Mouse (Mus musculus) frontal cortex, adult 2 months (tissue): ENCODE results near the gene Trappc13. TPM values are rescaled to one million over a fixed set of nuclear protein-coding genes. Genes with fewer than 3 reads are reported as not detected.

Experiments
- DNase-seq, 2 experiments: peaks; one replicate each; pipeline ENCODE4 v3.0.0; 2022; ENCODE audit warnings: low spot score in 1 of 2; ENCODE audit errors: extremely low spot score in 1 of 2
- polyA plus RNA-seq: library from polyadenylated mRNA; depleted of rRNA; stranded (reverse); fragments of >200 nt; gene quantifications from 2 replicates; pipeline ENCODE4 v1.2.3, GENCODE M21; 2012; rRNA removed

Gene Trappc13
- polyA plus RNA-seq, 1 experiment, result 29.9 TPM

DNA sequence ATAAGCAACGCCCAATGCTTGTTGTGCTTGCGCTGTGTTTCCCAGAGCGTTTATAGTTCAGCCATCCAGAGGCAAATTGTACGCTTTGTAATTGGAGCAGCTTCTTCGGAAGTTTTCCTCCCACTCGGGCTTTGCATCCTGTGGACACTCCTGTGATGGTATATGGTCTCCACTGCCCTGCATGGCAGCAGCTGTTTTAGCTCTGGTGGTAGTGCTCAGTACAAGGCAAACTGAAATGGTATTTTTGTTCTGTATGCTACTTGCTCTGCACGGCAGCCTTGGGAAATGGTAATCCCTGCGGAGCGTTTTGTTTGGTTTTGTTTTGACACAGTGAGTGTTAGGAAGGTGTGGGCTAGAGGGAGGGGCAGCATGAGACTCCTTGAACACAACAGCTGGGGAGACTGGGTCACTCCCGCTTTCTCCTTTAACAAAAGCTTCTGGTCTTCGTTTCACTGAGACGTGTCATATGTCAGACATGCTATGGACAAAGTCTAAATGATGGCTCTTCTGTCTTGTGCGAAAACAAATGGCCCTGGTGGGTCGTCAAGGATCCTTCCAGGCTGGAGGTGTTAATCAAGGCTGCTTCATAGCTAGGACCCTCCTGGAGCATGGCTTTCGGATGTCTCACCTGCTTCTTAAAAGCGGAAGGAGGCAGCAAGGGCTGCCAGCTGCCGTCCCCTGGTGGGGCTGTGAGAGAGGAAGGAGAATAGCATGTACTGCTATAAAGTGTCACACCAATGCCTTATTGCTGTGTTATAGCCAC lies 56.0 kb downstream of the Trappc13 start:
- peak in 1 of 2 experiments; percentile 27 for DNase-seq

GRCm38 (mm10) chr13:104114827-104115226 lies 63.4 kb downstream of the Trappc13 start:
- DNase-seq, result peak; percentile 81 to 82

DNA sequence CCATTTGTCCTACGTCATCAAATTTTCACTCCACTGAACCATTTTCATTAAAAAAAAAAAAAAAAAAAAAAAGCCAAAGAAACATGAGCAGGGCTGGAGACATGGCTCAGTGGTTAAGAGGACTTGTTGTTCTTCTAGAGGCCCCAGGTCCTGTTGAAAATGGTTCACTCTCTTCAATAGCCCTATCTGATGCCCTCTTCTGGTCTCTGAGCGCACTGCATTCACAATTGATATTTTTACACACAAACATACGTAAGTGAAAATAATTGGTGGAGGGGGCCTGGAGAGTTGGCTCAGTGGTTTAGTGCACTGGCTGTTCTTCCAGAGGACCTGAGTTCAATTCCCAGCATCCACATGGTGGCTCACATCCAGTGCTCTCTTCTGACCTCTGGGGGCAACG lies 64.5 kb downstream of the Trappc13 start:
- no peak for DNase-seq

DNA sequence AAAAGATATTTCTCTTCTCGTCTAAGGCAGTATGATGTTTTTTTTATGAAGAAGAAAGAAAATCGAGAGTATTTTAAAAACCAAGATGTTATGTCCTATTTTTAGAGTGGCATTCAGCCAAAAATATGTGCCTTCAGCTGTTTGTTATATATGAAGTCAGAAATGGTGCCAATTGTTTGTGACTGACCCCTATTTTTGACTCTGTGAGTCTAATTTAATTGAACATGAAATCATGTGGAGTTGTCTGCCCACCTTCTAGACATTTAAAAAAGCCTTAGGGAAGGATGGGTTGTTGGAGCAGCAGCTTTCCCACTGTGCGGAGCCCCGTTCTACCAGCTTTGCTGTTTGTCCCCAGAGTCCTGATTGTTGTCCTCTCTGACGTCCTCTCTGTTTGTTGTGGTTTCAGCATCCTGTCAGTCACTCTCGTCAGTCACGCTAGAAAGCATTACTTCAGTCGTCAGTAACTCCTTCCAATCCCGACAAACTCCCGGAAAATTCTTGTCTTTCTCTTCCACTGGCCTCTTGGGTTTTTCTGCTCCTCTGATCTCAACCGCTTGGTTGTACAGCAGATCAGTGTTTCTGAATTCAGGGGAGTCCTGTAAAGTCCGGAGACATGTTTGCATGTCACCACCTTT lies 65.9 kb downstream of the Trappc13 start:
- peak; percentile 40 to 70 for DNase-seq

GRCm38 (mm10) chr13:104110526-104110925 lies 67.7 kb downstream of the Trappc13 start:
- DNase-seq, result peak in 1 of 2 experiments; percentile 25

- peak; percentile 49 to 64 for DNase-seq
Measured at GRCm38 (mm10) chr13:104109816-104110521, 68.3 kb downstream of the Trappc13 start.

- peak; percentile 53 to 82 for DNase-seq
Measured at GRCm38 (mm10) chr13:104109288-104109815, 68.9 kb downstream of the Trappc13 start, which contains the start of the genes Nln and Sgtb. Gene Nln, minus strand, starts transcription at chr13:104109614. Gene Sgtb, plus strand, starts transcription at chr13:104109741.

DNA sequence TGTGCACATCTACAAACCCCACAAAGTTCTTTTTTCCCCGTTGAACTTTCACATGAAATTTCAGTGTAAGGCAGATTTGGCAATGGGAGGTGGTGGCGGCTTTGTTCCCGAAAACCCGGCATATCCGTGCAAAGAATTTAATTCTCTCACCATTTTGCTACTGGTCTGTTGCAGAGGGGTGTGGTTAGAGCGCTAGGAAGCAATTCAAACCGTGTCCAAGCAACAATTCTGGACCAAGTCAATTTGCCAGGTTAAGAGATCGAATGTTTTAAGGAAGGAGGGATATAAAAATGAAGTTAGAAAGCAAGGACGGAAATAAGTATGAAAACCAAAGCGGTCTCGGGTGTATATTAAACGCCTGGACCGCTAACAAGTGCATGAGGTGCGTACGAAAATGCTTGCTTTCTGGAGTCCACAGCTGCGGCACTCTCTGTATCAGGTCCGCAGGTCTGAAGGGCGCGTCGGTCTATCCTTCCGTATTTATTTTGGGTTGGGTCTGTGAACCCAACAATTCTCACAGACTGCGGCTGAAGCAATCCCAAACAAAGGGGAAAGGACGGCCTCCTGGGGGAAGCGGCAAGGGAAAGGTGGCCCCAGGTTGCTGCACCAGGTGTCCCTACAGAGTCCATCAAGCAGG lies 69.5 kb downstream of the Trappc13 start:
- peak in 1 of 2 experiments; percentile 35 for DNase-seq

DNA sequence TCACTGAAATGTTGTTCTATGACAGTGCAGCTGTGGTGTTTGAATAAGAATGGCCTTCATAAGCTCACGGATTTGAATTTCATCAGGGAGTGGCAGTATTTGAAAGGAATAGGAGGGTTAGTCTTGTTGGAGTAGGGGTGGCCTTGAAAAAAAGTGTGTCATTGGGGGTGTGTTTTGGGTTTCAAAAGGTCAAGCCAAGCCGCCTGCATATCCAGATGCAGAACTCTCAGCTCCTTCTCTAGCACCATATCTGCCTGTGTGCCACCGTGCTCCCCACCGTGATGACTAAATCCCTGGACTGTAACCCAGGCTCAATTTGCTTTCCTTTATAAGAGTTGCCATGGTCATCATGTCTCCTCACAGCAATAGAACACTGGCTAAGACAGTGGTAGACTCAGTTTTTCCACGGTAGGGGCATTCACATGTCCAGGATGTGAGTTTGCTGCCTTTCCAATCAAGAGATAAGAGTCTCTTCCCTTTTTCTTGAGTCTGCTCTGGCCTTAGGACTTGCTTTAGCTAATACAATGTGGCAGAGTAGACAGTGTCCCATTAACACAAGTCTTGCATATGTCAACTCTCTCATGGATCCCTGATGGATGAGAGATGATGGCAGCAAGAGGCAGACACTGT lies 76.5 kb downstream of the Trappc13 start:
- DNase-seq, result no peak

GRCm38 (mm10) chr13:104100416-104100815 lies 77.9 kb downstream of the Trappc13 start:
- DNase-seq, result no peak

GRCm38 (mm10) chr13:104097190-104097589 lies 81.1 kb downstream of the Trappc13 start:
- DNase-seq, result no peak

DNA sequence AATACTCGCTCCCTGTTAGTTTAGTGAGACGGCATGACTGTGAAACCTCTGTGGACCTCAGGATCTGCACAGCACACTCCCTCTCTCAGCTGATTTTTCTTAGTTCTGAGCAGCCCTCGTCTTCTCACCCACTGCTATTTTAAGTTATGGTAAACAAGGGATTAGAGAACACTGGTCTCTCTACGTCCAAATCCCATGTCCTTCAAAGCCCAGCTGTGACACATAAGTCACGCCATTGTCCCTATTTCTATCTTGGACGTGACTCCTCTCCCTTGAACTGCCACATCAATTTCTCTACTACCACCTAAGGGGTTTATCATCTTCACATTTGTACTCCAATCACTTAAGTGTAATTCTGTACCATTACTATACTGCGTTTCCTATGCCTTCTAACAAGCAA lies 82.3 kb downstream of the Trappc13 start:
- DNase-seq, result no peak

GRCm38 (mm10) chr13:104094531-104095385 lies 83.5 kb downstream of the Trappc13 start:
- no peak for DNase-seq

Other genes with a start within 250 kb of the Trappc13 start
- gene Nln, start 68.9 kb downstream of the Trappc13 start, polyA plus RNA-seq, result 14.6 and 19.0 TPM in 2 replicates
- gene Sgtb, start 68.7 kb downstream of the Trappc13 start, polyA plus RNA-seq, result 67.1 and 69.9 TPM in 2 replicates
- gene Trim23, start 328 bp upstream of the Trappc13 start, polyA plus RNA-seq, result 32.1 and 37.8 TPM in 2 replicates
- 1.5 and 2.1 TPM in 2 replicates for gene Cenpk, start 50.1 kb upstream of the Trappc13 start, polyA plus RNA-seq
- gene Ppwd1, start 50.4 kb upstream of the Trappc13 start, polyA plus RNA-seq, result 8.5 and 9.8 TPM in 2 replicates
- 3.0 and 4.2 TPM in 2 replicates for gene Adamts6, start 109.4 kb upstream of the Trappc13 start, polyA plus RNA-seq